Mouse (Mus musculus): ENCODE results near the gene Cks2. TPM values are rescaled to one million over a fixed set of nuclear protein-coding genes. Genes with fewer than 3 reads are reported as not detected.
"Not testable (repeated sequence)": the region's sequence is repeated elsewhere in the genome, so short reads cannot be mapped to it uniquely, and the experiment has no call there.

Gene Cks2
- polyA plus RNA-seq, 1 experiment from 2014 or later: 300 TPM

DNA sequence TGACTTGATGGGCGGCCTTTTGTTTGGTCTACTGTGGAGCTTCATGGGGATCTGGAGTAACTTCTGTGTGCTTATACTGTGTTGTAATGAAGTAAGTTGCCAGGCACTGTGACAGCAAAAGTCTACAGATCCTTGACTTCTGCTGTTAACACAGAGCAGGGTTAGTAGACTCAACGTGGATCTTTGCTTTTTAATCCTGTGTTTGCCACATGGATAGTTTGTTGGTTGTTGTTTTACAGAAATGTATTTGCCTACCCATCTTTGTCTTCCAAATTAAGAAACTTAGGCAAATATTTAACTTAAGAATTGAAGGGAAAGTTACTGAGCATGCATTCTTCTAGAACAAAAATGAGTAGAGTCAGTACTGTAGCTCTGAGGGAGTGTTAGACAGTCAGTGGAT, 18.5 kb downstream of the Cks2 start:
- H3K36me3 ChIP-seq (ENCODE audit: control insufficient read depth, insufficient read depth, low read length): peaks cover 95% of the 10 kb centered on the region
- no peak overlapping the region for H3K27ac ChIP-seq (replicated peaks in 1 of 2; ENCODE audit: control insufficient read depth in 1 of 2, insufficient read depth in 1 of 2, low read depth in 2 of 2, low read length in 2 of 2)
- WGBS: 93% methylated on average over 2 of the region's 2 CpGs
- H3K27me3 ChIP-seq (ENCODE audit: control insufficient read depth, insufficient read depth, low read length): no peaks in the 10 kb centered on the region
- no peak for ATAC-seq (ENCODE audit: insufficient number of reproducible peaks, insufficient read depth, low FRiP score, low read depth)
- no peak overlapping the region for H3K9ac ChIP-seq (ENCODE audit: low read length)
- no peaks in the 10 kb centered on the region for H3K4me1 ChIP-seq (ENCODE audit: control insufficient read depth in 2 of 2, insufficient read depth in 2 of 2, low read length in 2 of 2)
- no peak overlapping the region for H3K4me2 ChIP-seq (ENCODE audit: low read length)
- no peaks in the 10 kb centered on the region for H3K9me3 ChIP-seq (ENCODE audit: control insufficient read depth, low read length)
- H3K4me3 ChIP-seq (ENCODE audit: control insufficient read depth in 1 of 2, insufficient read depth in 1 of 2, low read depth in 1 of 2, low read length in 2 of 2): no peak overlapping the region

DNA sequence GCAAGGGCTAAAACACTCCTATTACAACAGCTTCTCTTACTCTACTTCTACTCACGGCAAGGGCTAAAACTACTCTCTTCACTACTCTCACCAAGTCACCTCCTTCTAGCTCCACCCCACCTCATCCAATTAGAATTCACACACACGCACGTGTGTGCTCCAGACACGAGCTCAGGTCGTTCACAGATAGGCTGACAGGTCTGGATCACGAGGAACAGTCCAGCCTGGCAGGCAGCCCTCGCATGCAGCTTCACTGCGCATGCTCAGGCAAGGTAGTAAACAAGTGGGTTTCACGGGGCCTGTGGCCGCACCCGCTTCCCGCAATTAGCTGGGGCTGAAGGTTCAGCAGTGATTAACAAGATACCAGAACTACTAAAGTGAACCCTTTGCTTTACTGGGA, 23.2 kb downstream of the Cks2 start:
- H3K9ac ChIP-seq (ENCODE audit: low read length); H3K4me3 ChIP-seq (ENCODE audit: control insufficient read depth in 1 of 2, insufficient read depth in 1 of 2, low read depth in 1 of 2, low read length in 2 of 2); H3K4me1 ChIP-seq (ENCODE audit: control insufficient read depth in 2 of 2, insufficient read depth in 2 of 2, low read length in 2 of 2); H3K9me3 ChIP-seq (ENCODE audit: control insufficient read depth, low read length); H3K4me2 ChIP-seq (ENCODE audit: low read length); H3K27me3 ChIP-seq (ENCODE audit: control insufficient read depth, insufficient read depth, low read length); ATAC-seq (ENCODE audit: insufficient number of reproducible peaks, insufficient read depth, low FRiP score, low read depth); H3K27ac ChIP-seq (replicated peaks in 1 of 2; ENCODE audit: control insufficient read depth in 1 of 2, insufficient read depth in 1 of 2, low read depth in 2 of 2, low read length in 2 of 2): not testable (repeated sequence)
- 87% methylated on average over 12 of the region's 12 CpGs for WGBS
- peaks cover 82% of the 10 kb centered on the region for H3K36me3 ChIP-seq (ENCODE audit: control insufficient read depth, insufficient read depth, low read length)

DNA sequence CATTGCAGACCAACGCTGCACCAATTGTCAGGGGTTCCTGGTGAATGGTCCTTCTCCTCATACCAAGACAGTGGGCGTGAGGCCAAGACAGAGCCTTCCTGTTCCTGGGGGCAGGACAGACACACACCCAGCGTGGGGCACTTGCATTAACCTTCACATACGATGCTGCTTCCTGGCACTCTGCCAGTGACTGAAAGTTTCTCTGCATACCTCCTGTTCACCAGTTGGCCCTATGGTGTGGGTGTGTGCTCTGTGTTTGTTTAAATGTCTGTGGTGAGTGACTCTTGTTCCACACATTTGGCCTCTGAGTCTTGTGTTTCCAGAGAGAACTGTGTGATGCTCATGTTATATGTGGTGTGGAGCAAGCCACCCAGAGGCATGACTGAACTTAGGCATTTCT, 31.6 kb downstream of the Cks2 start:
- Histone ChIP-seq H3K9ac (ENCODE audit: low read length) (no peak overlapping the region), H3K27me3 (ENCODE audit: control insufficient read depth, insufficient read depth, low read length) (no peaks in the 10 kb centered on the region), H3K4me3 (ENCODE audit: control insufficient read depth in 1 of 2, insufficient read depth in 1 of 2, low read depth in 1 of 2, low read length in 2 of 2) (no peak overlapping the region), H3K4me1 (ENCODE audit: control insufficient read depth in 2 of 2, insufficient read depth in 2 of 2, low read length in 2 of 2) (peaks cover 0 to 4% of the 10 kb centered on the region in 2 experiments; a peak in 1 of 4 replicates), H3K27ac (replicated peaks in 1 of 2; ENCODE audit: control insufficient read depth in 1 of 2, insufficient read depth in 1 of 2, low read depth in 2 of 2, low read length in 2 of 2) (no peak overlapping the region), H3K4me2 (ENCODE audit: low read length) (no peak overlapping the region), H3K9me3 (ENCODE audit: control insufficient read depth, low read length) (no peaks in the 10 kb centered on the region), H3K36me3 (ENCODE audit: control insufficient read depth, insufficient read depth, low read length) (peaks cover 92% of the 10 kb centered on the region)
- 55% methylated on average over 4 of the region's 4 CpGs for WGBS
- ATAC-seq (ENCODE audit: insufficient number of reproducible peaks, insufficient read depth, low FRiP score, low read depth): no peak

DNA sequence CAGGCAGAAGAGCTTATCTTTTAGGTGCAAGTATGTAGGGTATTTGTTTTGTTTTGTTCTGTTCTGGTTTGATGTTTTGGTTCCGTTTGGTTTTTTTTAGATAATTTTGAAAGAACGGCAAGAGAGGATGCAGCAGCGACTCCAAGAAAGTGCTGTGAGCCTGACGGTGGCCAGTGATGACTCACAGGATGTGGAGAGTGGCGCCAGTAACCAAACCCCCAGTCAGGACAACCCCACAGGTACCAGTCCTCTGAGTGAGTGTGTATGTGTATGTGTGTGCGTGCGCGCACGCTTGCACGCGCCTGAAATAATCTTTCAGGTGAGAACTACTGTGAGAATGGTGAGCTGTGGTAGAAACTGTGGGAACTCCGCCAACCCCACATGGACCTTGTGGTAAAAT, 32.0 kb downstream of the Cks2 start:
- Histone ChIP-seq H3K4me2 (ENCODE audit: low read length) (no peak overlapping the region), H3K4me1 (ENCODE audit: control insufficient read depth in 2 of 2, insufficient read depth in 2 of 2, low read length in 2 of 2) (peaks cover 0 to 4% of the 10 kb centered on the region in 2 experiments; a peak in 1 of 4 replicates), H3K9me3 (ENCODE audit: control insufficient read depth, low read length) (no peaks in the 10 kb centered on the region), H3K27me3 (ENCODE audit: control insufficient read depth, insufficient read depth, low read length) (no peaks in the 10 kb centered on the region), H3K36me3 (ENCODE audit: control insufficient read depth, insufficient read depth, low read length) (peaks cover 92% of the 10 kb centered on the region), H3K9ac (ENCODE audit: low read length) (no peak overlapping the region), H3K4me3 (ENCODE audit: control insufficient read depth in 1 of 2, insufficient read depth in 1 of 2, low read depth in 1 of 2, low read length in 2 of 2) (no peak overlapping the region), H3K27ac (replicated peaks in 1 of 2; ENCODE audit: control insufficient read depth in 1 of 2, insufficient read depth in 1 of 2, low read depth in 2 of 2, low read length in 2 of 2) (no peak overlapping the region)
- no peak for ATAC-seq (ENCODE audit: insufficient number of reproducible peaks, insufficient read depth, low FRiP score, low read depth)
- WGBS: 92% methylated on average over 12 of the region's 12 CpGs

DNA sequence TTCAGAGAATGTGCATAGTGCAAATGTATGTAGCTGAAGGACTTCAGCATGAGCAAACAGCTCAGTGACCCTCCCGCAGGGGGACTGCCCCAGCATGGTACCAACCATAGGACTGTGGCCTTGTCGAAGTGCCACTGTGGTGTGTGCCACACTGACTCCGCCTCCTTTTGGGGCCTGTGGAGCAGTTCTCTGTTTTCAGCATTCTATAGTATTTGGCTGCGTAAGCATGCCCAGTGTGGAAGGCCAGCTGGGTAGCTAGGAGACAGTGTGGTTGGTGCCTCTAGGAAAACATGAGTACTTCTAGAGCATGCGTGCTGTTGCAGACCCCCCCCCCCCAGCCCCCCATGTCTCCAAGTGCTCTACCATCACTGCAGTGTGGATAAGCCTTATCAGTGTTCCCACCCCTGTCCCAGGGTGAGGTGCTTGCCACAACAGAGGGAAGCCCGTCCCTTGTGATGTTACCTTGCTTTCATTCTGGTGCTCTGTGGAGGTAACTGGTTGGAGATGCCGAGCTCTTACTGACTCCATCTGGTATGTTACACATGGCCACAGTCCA, 32.7 kb downstream of the Cks2 start:
- WGBS: 81% methylated on average over 7 of the region's 7 CpGs
- ATAC-seq (ENCODE audit: insufficient number of reproducible peaks, insufficient read depth, low FRiP score, low read depth): no peak

DNA sequence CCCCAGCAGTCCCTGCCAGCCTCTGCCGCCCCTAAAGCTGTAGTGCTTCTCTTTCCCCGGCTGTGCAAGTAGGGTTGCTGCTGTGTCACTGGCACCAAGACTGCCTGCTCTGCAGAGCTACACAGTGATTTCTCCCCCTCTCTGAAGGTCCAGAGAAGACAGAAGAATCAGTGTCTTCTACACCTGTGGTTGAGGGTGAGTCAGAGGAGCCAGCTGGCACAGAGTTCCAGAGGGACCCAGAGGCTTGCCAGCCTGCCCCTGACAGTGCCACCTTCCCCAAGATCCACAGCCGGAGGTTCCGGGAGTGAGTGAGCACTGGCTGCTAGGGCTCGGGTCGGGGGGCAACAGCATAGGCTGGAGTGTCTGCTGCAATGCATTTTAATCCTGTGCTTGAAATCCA, 33.7 kb downstream of the Cks2 start:
- H3K4me2 ChIP-seq (ENCODE audit: low read length): no peak overlapping the region
- peaks cover 100% of the 10 kb centered on the region for H3K36me3 ChIP-seq (ENCODE audit: control insufficient read depth, insufficient read depth, low read length)
- no peak overlapping the region for H3K4me3 ChIP-seq (ENCODE audit: control insufficient read depth in 1 of 2, insufficient read depth in 1 of 2, low read depth in 1 of 2, low read length in 2 of 2)
- H3K9me3 ChIP-seq (ENCODE audit: control insufficient read depth, low read length): no peaks in the 10 kb centered on the region
- peaks cover 0 to 4% of the 10 kb centered on the region in 2 experiments; a peak in 1 of 4 replicates for H3K4me1 ChIP-seq (ENCODE audit: control insufficient read depth in 2 of 2, insufficient read depth in 2 of 2, low read length in 2 of 2)
- no peaks in the 10 kb centered on the region for H3K27me3 ChIP-seq (ENCODE audit: control insufficient read depth, insufficient read depth, low read length)
- no peak overlapping the region for H3K27ac ChIP-seq (replicated peaks in 1 of 2; ENCODE audit: control insufficient read depth in 1 of 2, insufficient read depth in 1 of 2, low read depth in 2 of 2, low read length in 2 of 2)
- ATAC-seq (ENCODE audit: insufficient number of reproducible peaks, insufficient read depth, low FRiP score, low read depth): no peak
- H3K9ac ChIP-seq (ENCODE audit: low read length): no peak overlapping the region
- 86% methylated on average over 6 of the region's 6 CpGs for WGBS

More for the DNA sequence above, 32.7 kb downstream of the Cks2 start:
- H3K27ac ChIP-seq (replicated peaks in 1 of 2; ENCODE audit: control insufficient read depth in 1 of 2, insufficient read depth in 1 of 2, low read depth in 2 of 2, low read length in 2 of 2): no peak overlapping the region
- no peak overlapping the region for H3K9ac ChIP-seq (ENCODE audit: low read length)
- H3K4me3 ChIP-seq (ENCODE audit: control insufficient read depth in 1 of 2, insufficient read depth in 1 of 2, low read depth in 1 of 2, low read length in 2 of 2): no peak overlapping the region
- no peaks in the 10 kb centered on the region for H3K27me3 ChIP-seq (ENCODE audit: control insufficient read depth, insufficient read depth, low read length)
- peaks cover 0 to 4% of the 10 kb centered on the region in 2 experiments; a peak in 1 of 4 replicates for H3K4me1 ChIP-seq (ENCODE audit: control insufficient read depth in 2 of 2, insufficient read depth in 2 of 2, low read length in 2 of 2)
- H3K36me3 ChIP-seq (ENCODE audit: control insufficient read depth, insufficient read depth, low read length): peaks cover 99% of the 10 kb centered on the region
- no peak overlapping the region for H3K4me2 ChIP-seq (ENCODE audit: low read length)
- H3K9me3 ChIP-seq (ENCODE audit: control insufficient read depth, low read length): no peaks in the 10 kb centered on the region

DNA sequence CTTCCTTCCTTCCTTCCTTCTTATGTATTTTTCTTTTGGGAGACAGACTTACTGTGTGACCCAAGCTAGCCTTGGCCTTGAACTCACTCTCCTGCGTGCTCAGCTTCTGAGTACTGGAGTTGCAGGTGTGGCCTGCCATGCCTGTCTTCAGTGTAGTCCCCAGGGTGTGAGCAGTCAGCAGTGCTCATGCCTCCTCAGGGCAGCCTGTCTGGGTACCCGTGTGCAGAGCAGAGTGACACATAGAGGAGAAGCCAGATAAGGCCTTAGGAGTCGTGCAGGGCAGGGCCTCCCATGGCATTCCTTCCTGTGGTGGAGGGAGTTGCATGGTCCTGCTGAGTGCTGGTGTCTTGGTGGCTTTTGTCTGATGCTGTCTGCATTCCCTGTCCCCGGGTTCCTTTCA, 34.3 kb downstream of the Cks2 start:
- Histone ChIP-seq H3K36me3 (ENCODE audit: control insufficient read depth, insufficient read depth, low read length) (peaks cover 100% of the 10 kb centered on the region), H3K4me2 (ENCODE audit: low read length) (no peak overlapping the region), H3K4me1 (ENCODE audit: control insufficient read depth in 2 of 2, insufficient read depth in 2 of 2, low read length in 2 of 2) (peaks cover 0 to 4% of the 10 kb centered on the region in 2 experiments; a peak in 1 of 4 replicates), H3K9me3 (ENCODE audit: control insufficient read depth, low read length) (no peaks in the 10 kb centered on the region), H3K27me3 (ENCODE audit: control insufficient read depth, insufficient read depth, low read length) (no peaks in the 10 kb centered on the region), H3K4me3 (ENCODE audit: control insufficient read depth in 1 of 2, insufficient read depth in 1 of 2, low read depth in 1 of 2, low read length in 2 of 2) (no peak overlapping the region), H3K9ac (ENCODE audit: low read length) (no peak overlapping the region), H3K27ac (replicated peaks in 1 of 2; ENCODE audit: control insufficient read depth in 1 of 2, insufficient read depth in 1 of 2, low read depth in 2 of 2, low read length in 2 of 2) (no peak overlapping the region)
- 34% methylated on average over 4 of the region's 4 CpGs for WGBS
- 0 out of 2 replicates have a peak, but pooled peaks have one; percentile 48 for ATAC-seq (ENCODE audit: insufficient number of reproducible peaks, insufficient read depth, low FRiP score, low read depth)

DNA sequence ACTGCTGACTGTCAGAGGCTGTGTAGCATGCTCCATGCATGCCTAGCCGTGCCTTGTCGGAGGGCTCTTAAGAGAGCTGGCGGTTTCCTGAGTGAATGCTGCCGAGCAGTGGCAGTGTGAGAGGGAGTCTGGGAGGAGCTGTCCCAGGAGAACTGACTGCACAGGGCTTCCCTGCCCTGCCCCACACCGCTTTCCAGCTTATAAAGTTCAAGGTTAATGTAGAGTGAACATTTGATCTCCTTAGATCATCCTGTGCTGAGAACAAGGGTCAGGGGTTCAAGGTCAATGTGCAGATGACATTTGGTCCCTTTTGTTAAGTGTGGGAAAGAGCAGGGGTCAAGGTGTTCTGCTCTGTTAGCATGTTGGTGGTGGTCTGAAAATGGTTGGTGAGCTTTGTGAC, 36.0 kb downstream of the Cks2 start:
- Histone ChIP-seq H3K4me2 (ENCODE audit: low read length) (no peak overlapping the region), H3K36me3 (ENCODE audit: control insufficient read depth, insufficient read depth, low read length) (peaks cover 100% of the 10 kb centered on the region), H3K27ac (replicated peaks in 1 of 2; ENCODE audit: control insufficient read depth in 1 of 2, insufficient read depth in 1 of 2, low read depth in 2 of 2, low read length in 2 of 2) (no peak overlapping the region), H3K9me3 (ENCODE audit: control insufficient read depth, low read length) (no peaks in the 10 kb centered on the region), H3K4me1 (ENCODE audit: control insufficient read depth in 2 of 2, insufficient read depth in 2 of 2, low read length in 2 of 2) (peaks cover 0 to 4% of the 10 kb centered on the region in 2 experiments; a peak in 1 of 4 replicates), H3K4me3 (ENCODE audit: control insufficient read depth in 1 of 2, insufficient read depth in 1 of 2, low read depth in 1 of 2, low read length in 2 of 2) (no peak overlapping the region), H3K9ac (ENCODE audit: low read length) (no peak overlapping the region), H3K27me3 (ENCODE audit: control insufficient read depth, insufficient read depth, low read length) (no peaks in the 10 kb centered on the region)
- 54% methylated on average over 5 of the region's 5 CpGs for WGBS
- no peak for ATAC-seq (ENCODE audit: insufficient number of reproducible peaks, insufficient read depth, low FRiP score, low read depth)
